Mouse (Mus musculus) lung, adult 2 months (tissue): ENCODE data around the gene Tgfbr2.

ENCODE experiments used
- CTCF ChIP-seq: fragments of 200-500 bp; IDR thresholded peaks from 2 replicates; pipeline ENCODE4 v1.5.1; 2011; ENCODE audit warnings: mild to moderate bottlenecking, low read length, control low read depth; ENCODE audit not compliant: insufficient read depth
- POLR2A ChIP-seq: fragments of 200-500 bp; IDR thresholded peaks from 2 replicates; pipeline ENCODE4 v1.6.1; 2011; ENCODE audit warnings: low read depth, mild to moderate bottlenecking, control low read depth, low read length, borderline replicate concordance; ENCODE audit errors: extremely low read depth

- TF ChIP-seq CTCF: no peak
- no peak for TF ChIP-seq POLR2A
Measured at GRCm38 (mm10) chr9:116178151-116178550, 3.0 kb upstream of the Tgfbr2 start.
